Mouse (Mus musculus) hindbrain, embryonic 11.5 days (tissue): ENCODE data around the gene Tmem63c. TPM values are rescaled to one million over a fixed set of nuclear protein-coding genes. Genes with fewer than 3 reads are reported as not detected.

Source experiments
- ATAC-seq: fragments of 200-750 bp; cut with Nextera tagmentation; 2 replicates; pipeline ENCODE4 v1.8.0; 2017; ENCODE audit warnings: mild to moderate bottlenecking, moderate TSS enrichment, moderate library complexity; ENCODE audit not compliant: low FRiP score
- DNase-seq: peaks from one replicate; pipeline ENCODE4 v3.0.0-alpha.2; 2015; ENCODE audit warnings: low spot score
- H3K27ac ChIP-seq: fragments of 300-500 bp; sonication (generic); 2 replicates; pipeline ENCODE4 v1.5.1; 2014; ENCODE audit warnings: mild to moderate bottlenecking, low read depth, low read length
- H3K27me3 ChIP-seq: fragments of 300-500 bp; sonication (generic); 2 replicates; pipeline ENCODE4 v1.6.1; 2014; ENCODE audit warnings: mild to moderate bottlenecking, low read length, moderate library complexity, mixed read lengths; ENCODE audit not compliant: control insufficient read depth, insufficient read depth
- H3K36me3 ChIP-seq: fragments of 300-500 bp; sonication (generic); 2 replicates; pipeline ENCODE4 v1.6.1; 2014; ENCODE audit warnings: mild to moderate bottlenecking, low read length, moderate library complexity, mixed read lengths; ENCODE audit not compliant: control insufficient read depth, insufficient read depth
- H3K4me1 ChIP-seq: fragments of 300-500 bp; sonication (generic); replicated peaks from 2 replicates; pipeline ENCODE4 v1.6.1; 2014; ENCODE audit warnings: low read length, mixed read lengths; ENCODE audit not compliant: control insufficient read depth, insufficient read depth
- H3K4me2 ChIP-seq: fragments of 300-500 bp; sonication (generic); replicated peaks from 2 replicates; pipeline ENCODE4 v1.6.1; 2014; ENCODE audit warnings: mild to moderate bottlenecking, low read depth, low read length
- H3K4me3 ChIP-seq: fragments of 300-500 bp; sonication (generic); 2 replicates; pipeline ENCODE4 v1.5.1; 2014; ENCODE audit warnings: low read depth, low read length
- H3K9ac ChIP-seq: fragments of 300-500 bp; sonication (generic); 2 replicates; pipeline ENCODE4 v1.6.1; 2014; ENCODE audit warnings: low read depth, low read length
- H3K9me3 ChIP-seq: fragments of 300-500 bp; sonication (generic); 2 replicates; pipeline ENCODE4 v1.6.1; 2016; ENCODE audit warnings: low read length; ENCODE audit not compliant: control insufficient read depth
- WGBS: fragments of 180-500 bp; shearing (Covaris S2); extraction: QIAGEN DNeasy Blood & Tissue Kit; methylation state at CpG from one replicate; pipeline ENCODE4 v1.1.7; 2014; 5-methylcytosine and 5-hydroxymethylcytosine counted together
- polyA plus RNA-seq: library from polyadenylated mRNA; unstranded; fragments of >200 nt; fragmentation: Nextera tagmentation; extraction: Ambion mirVana; gene quantifications from 2 replicates; pipeline ENCODE4 v1.2.1, GENCODE M21; 2014

Gene Tmem63c
- polyA plus RNA-seq: 0.66 and 1.4 TPM in 2 replicates

GRCm38 (mm10) chr12:87021040-87021439 is at the start of gene Tmem63c:
Gene Tmem63c, plus strand, starts transcription at chr12:87021340.
- 80% methylated on average over 6 of the region's 6 CpGs for WGBS
- Histone ChIP-seq H3K36me3 (no peaks in the 10 kb centered on the region), H3K9ac (no peak within 1 kb of the TSS), H3K4me2 (no peak within 1 kb of the TSS), H3K27ac (no peak within 1 kb of the TSS), H3K4me3 (no peak within 1 kb of the TSS), H3K9me3 (no peaks in the 10 kb centered on the region), H3K4me1 (no peaks in the 10 kb centered on the region), H3K27me3 (no peaks in the 10 kb centered on the region)
- DNase-seq: no peak
- no peak for ATAC-seq

- DNase-seq: no peak
- no peak overlapping the region for H3K4me2 ChIP-seq
- no peaks in the 10 kb centered on the region for H3K9me3 ChIP-seq
- H3K9ac ChIP-seq: no peak overlapping the region
- H3K4me1 ChIP-seq: peaks cover 4% of the 10 kb centered on the region; the same call in 1 of the 2 replicates
- H3K36me3 ChIP-seq: no peaks in the 10 kb centered on the region
- WGBS: 71% methylated on average over 7 of the region's 7 CpGs
- peaks cover 2% of the 10 kb centered on the region; the same call in 1 of the 2 replicates for H3K27me3 ChIP-seq
- no peak overlapping the region for H3K27ac ChIP-seq
- no peak for ATAC-seq
- no peak overlapping the region for H3K4me3 ChIP-seq
Measured at GRCm38 (mm10) chr12:86973216-86973615, 47.9 kb upstream of the Tmem63c start.

GRCm38 (mm10) chr12:86973706-86974105 is 47.4 kb upstream of the Tmem63c start:
- H3K9ac ChIP-seq: no peak overlapping the region

GRCm38 (mm10) chr12:86974387-86975288 is 46.5 kb upstream of the Tmem63c start:
- Histone ChIP-seq H3K9ac (peak overlapping the region; percentile 54; the same call in 1 of the 2 replicates), H3K27me3 (peaks cover 2% of the 10 kb centered on the region; the same call in 1 of the 2 replicates), H3K27ac (no peak overlapping the region), H3K36me3 (no peaks in the 10 kb centered on the region), H3K4me3 (peak overlapping the region; percentile 25), H3K4me2 (peak overlapping the region; percentile 54), H3K4me1 (peaks cover 4% of the 10 kb centered on the region; the same call in 1 of the 2 replicates), H3K9me3 (no peaks in the 10 kb centered on the region)
- DNase-seq (peak; percentile 85), ATAC-seq (peak; percentile 79)
- WGBS: 7% methylated on average over 40 of the region's 40 CpGs

More at GRCm38 (mm10) chr12:86973706-86974105, 47.4 kb upstream of the Tmem63c start:
- no peak overlapping the region for H3K27ac ChIP-seq
- no peak overlapping the region for H3K4me3 ChIP-seq
- WGBS: 42% methylated on average over 8 of the region's 8 CpGs
- peaks cover 2% of the 10 kb centered on the region; the same call in 1 of the 2 replicates for H3K27me3 ChIP-seq
- peaks cover 4% of the 10 kb centered on the region; the same call in 1 of the 2 replicates for H3K4me1 ChIP-seq
- ATAC-seq (0 out of 2 replicates have a peak, but pooled peaks have one; percentile 3), DNase-seq (no peak)
- H3K36me3 ChIP-seq: no peaks in the 10 kb centered on the region
- H3K4me2 ChIP-seq: no peak overlapping the region
- no peaks in the 10 kb centered on the region for H3K9me3 ChIP-seq

GRCm38 (mm10) chr12:86975761-86976160 is 45.4 kb upstream of the Tmem63c start:
- WGBS: 64% methylated on average over 10 of the region's 10 CpGs

GRCm38 (mm10) chr12:86976511-86977168 is 44.5 kb upstream of the Tmem63c start:
- H3K4me1 ChIP-seq: peaks cover 4% of the 10 kb centered on the region; the same call in 1 of the 2 replicates
- ATAC-seq (no peak), DNase-seq (no peak)
- no peak overlapping the region for H3K4me3 ChIP-seq
- no peak overlapping the region for H3K27ac ChIP-seq
- peaks cover 5% of the 10 kb centered on the region; the same call in 1 of the 2 replicates for H3K27me3 ChIP-seq
- no peak overlapping the region for H3K4me2 ChIP-seq
- 62% methylated on average over 6 of the region's 6 CpGs for WGBS
- no peaks in the 10 kb centered on the region for H3K9me3 ChIP-seq
- no peak overlapping the region for H3K9ac ChIP-seq
- no peaks in the 10 kb centered on the region for H3K36me3 ChIP-seq

More at GRCm38 (mm10) chr12:86975761-86976160, 45.4 kb upstream of the Tmem63c start:
- H3K4me3 ChIP-seq: no peak overlapping the region
- no peaks in the 10 kb centered on the region for H3K36me3 ChIP-seq
- no peaks in the 10 kb centered on the region for H3K9me3 ChIP-seq
- no peak overlapping the region for H3K9ac ChIP-seq
- H3K4me2 ChIP-seq: no peak overlapping the region
- no peak overlapping the region for H3K27ac ChIP-seq
- no peak for DNase-seq
- H3K4me1 ChIP-seq: peaks cover 4% of the 10 kb centered on the region; the same call in 1 of the 2 replicates
- H3K27me3 ChIP-seq: peaks cover 2% of the 10 kb centered on the region; the same call in 1 of the 2 replicates
- ATAC-seq: no peak

GRCm38 (mm10) chr12:86977833-86978232 is 43.3 kb upstream of the Tmem63c start:
- no peaks in the 10 kb centered on the region for H3K9me3 ChIP-seq
- H3K4me2 ChIP-seq: no peak overlapping the region
- H3K36me3 ChIP-seq: no peaks in the 10 kb centered on the region
- H3K9ac ChIP-seq: no peak overlapping the region
- H3K27me3 ChIP-seq: peaks cover 9% of the 10 kb centered on the region; the same call in 1 of the 2 replicates
- H3K4me1 ChIP-seq: peaks cover 4% of the 10 kb centered on the region; the same call in 1 of the 2 replicates
- no peak for DNase-seq
- 31% methylated on average over 15 of the region's 15 CpGs for WGBS
- no peak overlapping the region for H3K27ac ChIP-seq
- no peak overlapping the region for H3K4me3 ChIP-seq
- ATAC-seq: peak; percentile 25; the same call in 1 of the 2 replicates

- Histone ChIP-seq H3K9me3 (no peaks in the 10 kb centered on the region), H3K27ac (no peak overlapping the region), H3K9ac (no peak overlapping the region), H3K4me3 (no peak overlapping the region), H3K4me1 (peaks cover 4% of the 10 kb centered on the region; the same call in 1 of the 2 replicates), H3K27me3 (peaks cover 21% of the 10 kb centered on the region), H3K4me2 (no peak overlapping the region), H3K36me3 (no peaks in the 10 kb centered on the region)
- ATAC-seq (no peak), DNase-seq (peak; percentile 65)
- 28% methylated on average over 9 of the region's 9 CpGs for WGBS
Measured at GRCm38 (mm10) chr12:86981180-86981579, 40.0 kb upstream of the Tmem63c start.
